16 mouse cellular contexts compared by ENCODE assay signal in genomic region chr9:70203267-70204076, GRCm38 (mm10). TPM values are rescaled to one million over a fixed set of nuclear protein-coding genes. Genes with fewer than 3 reads are reported as not detected.
DNase-seq lines count a peak whose midpoint lies in the region; ATAC-seq and TF ChIP-seq lines count a peak whose summit lies in the region.
"Had no signal": no experiment of that assay in that cellular context is flagged by ENCODE, and none has a peak within 500 bp of the region (broad histone marks: within the 10 kb centered on the region; RNA-seq: fewer than 3 reads in every experiment).

No protein-coding gene starts in this region.

- H3ac ChIP-seq in C2C12 (ENCODE audit: control insufficient read depth, insufficient read length, low read depth) = no peak overlapping the region

- no peak overlapping the region for H3K4me2 ChIP-seq in forebrain, embryonic 16.5 days (ENCODE audit: low read length)
- H3K4me2 ChIP-seq: embryonic facial prominence, embryonic 15.5 days; forebrain, embryonic 15.5 days; heart, embryonic 11.5 days; heart, embryonic 15.5 days; hindbrain, embryonic 15.5 days had no signal

- no peaks in the 10 kb centered on the region for H3K27me3 ChIP-seq in C2C12 (ENCODE audit: control insufficient read depth, insufficient read depth, insufficient read length)
- H3K27me3 ChIP-seq in forebrain, embryonic 16.5 days (replicated peaks; ENCODE audit: control insufficient read depth, insufficient read depth, low read length) = peaks cover 5% of the 10 kb centered on the region; the same call in 1 of the 2 replicates
- H3K27me3 ChIP-seq: embryonic facial prominence, embryonic 15.5 days; forebrain, embryonic 15.5 days; heart, embryonic 15.5 days had no signal

- in situ Hi-C loops in ES-E14 (cut with MboI; ENCODE audit: low sequenced_read_pairs in 2 of 2, unreplicated experiment in 2 of 2) = no loop called here

- H3K36me3 ChIP-seq in C2C12 (ENCODE audit: control insufficient read depth, insufficient read depth) (no peaks in the 10 kb centered on the region), ES-E14 (ENCODE audit: control insufficient read depth, insufficient read depth, low read length, poor library complexity, severe bottlenecking) (no peaks in the 10 kb centered on the region)
- H3K36me3 ChIP-seq in forebrain, embryonic 16.5 days (ENCODE audit: control insufficient read depth, insufficient read depth) = no peaks in the 10 kb centered on the region
- H3K36me3 ChIP-seq: embryonic facial prominence, embryonic 15.5 days; forebrain, embryonic 15.5 days; heart, embryonic 15.5 days; hindbrain, embryonic 15.5 days had no signal

- no peaks in the 10 kb centered on the region for H3K9me3 ChIP-seq in ES-E14 (ENCODE audit: control insufficient read depth, insufficient read depth, low read depth, low read length)
- 0 out of 2 replicates have a peak, but pooled peaks cover 4% of the 10 kb centered on the region for H3K9me3 ChIP-seq in forebrain, embryonic 16.5 days (ENCODE audit: control insufficient read depth, low read length)
- H3K9me3 ChIP-seq: embryonic facial prominence, embryonic 15.5 days; forebrain, embryonic 15.5 days; hindbrain, embryonic 15.5 days had no signal

- H3K4me3 ChIP-seq in C2C12 (ENCODE audit: insufficient read depth, poor library complexity, severe bottlenecking) (no peak overlapping the region), ES-E14 (ENCODE audit: insufficient read depth in 1 of 2, low read depth in 1 of 2, low read length in 2 of 2, poor library complexity in 1 of 2, severe bottlenecking in 1 of 2) (0 out of 4 replicates have a peak overlapping the region, but pooled peaks of 1 of the 2 experiments have one; percentile 11)
- H3K4me3 ChIP-seq in forebrain, embryonic 16.5 days (replicated peaks; ENCODE audit: low read length) = no peak overlapping the region
- H3K4me3 ChIP-seq: embryonic facial prominence, embryonic 15.5 days; forebrain, embryonic 15.5 days; heart, adult 2 months; heart, embryonic 15.5 days; hindbrain, embryonic 15.5 days had no signal

- peak; percentile 17 for DNase-seq in embryo, embryonic 10.5 days (ENCODE audit: low spot score)
- no peak for DNase-seq in embryo, embryonic 10 days (ENCODE audit: low spot score)
- no peak for DNase-seq in ES-E14 (ENCODE audit: low read depth, low spot score)
- DNase-seq in retina, postnatal 1 day = peak; percentile 53
- no peak for DNase-seq in layer of hippocampus, adult 18-20 months (ENCODE audit: low spot score in 2 of 2)
- DNase-seq in cerebellum, postnatal 10 days = no peak
- DNase-seq: cerebellum, adult 11-12 months had no signal

- H3K79me3 ChIP-seq in C2C12 (ENCODE audit: low read depth) = peaks cover 10% of the 10 kb centered on the region

- H3K79me2 ChIP-seq in C2C12 (ENCODE audit: control insufficient read depth, insufficient read depth) = peaks cover 14% of the 10 kb centered on the region

- no peak overlapping the region for H3K27ac ChIP-seq in ES-E14 (ENCODE audit: insufficient read depth, low read depth, low read length, poor library complexity, severe bottlenecking)
- no peak overlapping the region for H3K27ac ChIP-seq in forebrain, embryonic 16.5 days (ENCODE audit: low read length)
- H3K27ac ChIP-seq: embryonic facial prominence, embryonic 15.5 days; forebrain, embryonic 15.5 days; heart, adult 2 months; heart, embryonic 15.5 days; hindbrain, embryonic 15.5 days had no signal

- 61% methylated on average over 15 of the region's 15 CpGs for WGBS in forebrain, embryonic 16.5 days

- no peak for TF ChIP-seq CTCF in C2C12 (IDR thresholded peaks at IDR 0.05; ENCODE audit: control insufficient read depth, insufficient read depth, insufficient read length)

- H3K9ac ChIP-seq in ES-E14 (ENCODE audit: insufficient read depth, low read depth, low read length, poor library complexity, severe bottlenecking) = no peak overlapping the region
- no peak overlapping the region for H3K9ac ChIP-seq in forebrain, embryonic 16.5 days (replicated peaks; ENCODE audit: low read depth, low read length)
- H3K9ac ChIP-seq: embryonic facial prominence, embryonic 15.5 days; forebrain, embryonic 15.5 days; heart, embryonic 15.5 days; hindbrain, embryonic 15.5 days had no signal

- ATAC-seq in forebrain, embryonic 16.5 days = no peak
- ATAC-seq: forebrain, embryonic 15.5 days; intestine, embryonic 16.5 days had no signal

- H3K4me1 ChIP-seq in ES-E14 (ENCODE audit: control insufficient read depth in 2 of 2, insufficient read depth in 2 of 2, low read length in 2 of 2, poor library complexity in 1 of 2) = peaks cover 7 to 10% of the 10 kb centered on the region in 2 experiments
- H3K4me1 ChIP-seq in forebrain, embryonic 16.5 days (replicated peaks; ENCODE audit: control insufficient read depth, insufficient read depth, low read length) = peaks cover 11% of the 10 kb centered on the region
- H3K4me1 ChIP-seq: heart, embryonic 15.5 days had no signal

TF ChIP-seq in C2C12, 6 proteins besides CTCF, POLR2A, EP300 and RAD21:
- no peak for TF ChIP-seq MYOG (IDR thresholded peaks at IDR 0.05; ENCODE audit: control insufficient read depth, extremely low read depth, insufficient read length)
- TF ChIP-seq USF1 (IDR thresholded peaks at IDR 0.05; ENCODE audit: low read depth) = peak; percentile 42

TF ChIP-seq in ES-E14, 5 proteins besides CTCF, POLR2A, EP300 and RAD21:
- TF ChIP-seq MAFK (IDR thresholded peaks at IDR 0.05; ENCODE audit: insufficient read depth, low read depth, low read length) (peak; percentile 66; the same call in 1 of the 2 replicates), ZNF384 (IDR thresholded peaks at IDR 0.05; ENCODE audit: low read depth, low read length) (no peak)

RNA-seq across cellular contexts. Expression of gene Myo1e, which starts 3.7 kb away (rescaled TPM):
- polyA plus RNA-seq in C2C12 (2012; fragmentation: generic; extraction: Trizol) = 27.3 TPM
- 21.3 and 22.0 TPM in 2 replicates for total RNA-seq in ES-E14 (2012; rRNA removed)
- polyA plus RNA-seq in forebrain, embryonic 16.5 days (2015; fragmentation: Nextera tagmentation; extraction: Ambion mirVana) = 5.8 and 7.2 TPM in 2 replicates
- 1 to 10 TPM; 9.0 to 9.6 TPM for total RNA-seq in layer of hippocampus, adult 18-20 months (2021)

Comparison
In these comparisons a context has a peak if more than half of its experiments do, and no peak if none do; other contexts are left out.
1. DNase-seq: peak in embryo, embryonic 10.5 days (single experiment) and retina, postnatal 1 day (single experiment); none in embryo, embryonic 10 days (single experiment), ES-E14 (single experiment), layer of hippocampus, adult 18-20 months (0 of 2) and cerebellum, postnatal 10 days (0 of 2).